Mouse (Mus musculus) embryonic facial prominence, embryonic 11.5 days (tissue): ENCODE results near the gene Ankfn1. TPM values are rescaled to one million over a fixed set of nuclear protein-coding genes. Genes with fewer than 3 reads are reported as not detected.
A peak's percentile ranks its signal among the peaks of the same experiment; 100 is the strongest.

Experiments
- ATAC-seq: fragments of 200-750 bp; cut with Nextera tagmentation; replicated peaks from 2 replicates; pipeline ENCODE4 v1.8.0; 2017; ENCODE audit warnings: low read depth; ENCODE audit not compliant: insufficient number of reproducible peaks, low FRiP score, low TSS enrichment
- DNase-seq: peaks from one replicate; pipeline ENCODE4 v3.0.0-alpha.2; 2015; ENCODE audit warnings: low spot score
- H3K27ac ChIP-seq: fragments of 300-500 bp; sonication (generic); replicated peaks from 2 replicates; pipeline ENCODE4 v1.5.1; 2014; ENCODE audit warnings: mild to moderate bottlenecking, low read depth, low read length, control low read depth
- H3K27me3 ChIP-seq: fragments of 300-500 bp; sonication (generic); 2 replicates; pipeline ENCODE4 v1.6.1; 2014; ENCODE audit warnings: mild to moderate bottlenecking, low read length, moderate library complexity, mixed read lengths; ENCODE audit not compliant: control insufficient read depth, insufficient read depth
- H3K36me3 ChIP-seq: fragments of 300-500 bp; sonication (generic); replicated peaks from 2 replicates; pipeline ENCODE4 v1.6.1; 2014; ENCODE audit warnings: low read depth, mild to moderate bottlenecking, low read length, moderate library complexity, mixed read lengths; ENCODE audit not compliant: control insufficient read depth, insufficient read depth
- H3K4me1 ChIP-seq: fragments of 300-500 bp; sonication (generic); 2 replicates; pipeline ENCODE4 v1.6.1; 2014; ENCODE audit warnings: low read length, mixed read lengths; ENCODE audit not compliant: control insufficient read depth, insufficient read depth
- H3K4me2 ChIP-seq: fragments of 300-500 bp; sonication (generic); 2 replicates; pipeline ENCODE4 v1.6.1; 2014; ENCODE audit warnings: low read depth, mild to moderate bottlenecking, control low read depth, low read length, moderate library complexity
- H3K4me3 ChIP-seq: fragments of 300-500 bp; sonication (generic); 2 replicates; pipeline ENCODE4 v1.5.1; 2014; ENCODE audit warnings: low read depth, low read length, control low read depth
- H3K9ac ChIP-seq: fragments of 300-500 bp; sonication (generic); replicated peaks from 2 replicates; pipeline ENCODE4 v1.6.1; 2014; ENCODE audit warnings: mild to moderate bottlenecking, control low read depth, low read length
- H3K9me3 ChIP-seq: fragments of 300-500 bp; sonication (generic); replicated peaks from 2 replicates; pipeline ENCODE4 v1.6.1; 2016; ENCODE audit warnings: mild to moderate bottlenecking, low read length, inconsistent platforms, mixed read lengths; ENCODE audit not compliant: control insufficient read depth
- WGBS: fragments of 180-500 bp; shearing (Covaris S2); extraction: QIAGEN DNeasy Blood & Tissue Kit; methylation state at CpG from one replicate; pipeline ENCODE4 v1.1.7; 2014; 5-methylcytosine and 5-hydroxymethylcytosine counted together
- polyA plus RNA-seq: library from polyadenylated mRNA; unstranded; fragments of >200 nt; fragmentation: Nextera tagmentation; extraction: Ambion mirVana; gene quantifications from 2 replicates; pipeline ENCODE4 v1.2.1, GENCODE M21; 2014

Gene Ankfn1
- polyA plus RNA-seq, 1 experiment from 2014 or later, result 0.48 TPM

DNA sequence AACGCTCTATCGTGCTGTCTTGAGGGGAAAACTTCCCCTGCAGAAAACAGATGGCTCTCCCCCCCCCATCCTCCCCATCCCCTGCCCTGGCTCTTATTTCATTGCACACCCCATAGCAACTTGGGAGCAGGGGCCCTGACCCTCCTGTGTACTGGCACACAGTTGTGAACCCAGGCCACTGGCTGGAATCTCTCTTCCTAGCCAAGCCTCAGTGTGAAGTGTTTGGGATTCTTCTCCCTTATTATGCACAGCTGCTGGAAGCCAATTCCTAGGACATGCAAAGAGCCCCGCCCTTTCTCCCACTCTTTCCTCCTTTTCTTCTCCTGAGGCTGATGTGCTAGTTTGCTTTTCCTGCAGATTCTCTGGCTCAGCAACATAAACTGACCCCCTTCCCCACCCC lies 1.4 kb downstream of the Ankfn1 start:
- DNase-seq, result no peak
- ATAC-seq, result no peak
- no peak overlapping the region for H3K4me3 ChIP-seq
- no peaks in the 10 kb centered on the region for H3K36me3 ChIP-seq
- H3K4me2 ChIP-seq, result no peak overlapping the region
- no peak overlapping the region for H3K9ac ChIP-seq
- 66% methylated on average over 3 of the region's 3 CpGs for WGBS
- no peaks in the 10 kb centered on the region for H3K9me3 ChIP-seq
- no peaks in the 10 kb centered on the region for H3K27me3 ChIP-seq
- H3K4me1 ChIP-seq, result no peaks in the 10 kb centered on the region
- H3K27ac ChIP-seq, result no peak overlapping the region

DNA sequence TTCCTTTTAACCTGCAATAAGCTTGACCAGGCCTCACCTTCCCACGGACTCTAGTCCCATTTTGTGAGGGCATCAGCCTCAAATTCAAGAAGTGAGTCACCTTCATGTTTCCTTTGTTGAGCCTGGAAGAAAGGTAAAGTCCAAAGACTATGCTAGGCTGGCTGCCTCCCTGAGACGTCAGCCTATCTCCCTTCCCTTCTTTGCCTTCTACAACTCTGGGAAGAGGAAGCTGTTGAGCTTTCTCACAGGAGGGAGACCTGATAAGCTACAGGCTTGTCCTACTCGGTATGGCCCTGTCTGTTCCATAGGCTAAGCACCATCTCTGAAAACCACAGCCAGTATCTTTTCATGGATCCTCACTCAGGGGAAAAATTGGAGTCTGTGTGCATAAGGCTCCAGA lies 2.5 kb downstream of the Ankfn1 start:
- Histone ChIP-seq H3K9ac (no peak overlapping the region), H3K4me3 (no peak overlapping the region), H3K4me1 (no peaks in the 10 kb centered on the region), H3K27ac (no peak overlapping the region), H3K27me3 (no peaks in the 10 kb centered on the region), H3K4me2 (no peak overlapping the region), H3K36me3 (no peaks in the 10 kb centered on the region), H3K9me3 (no peaks in the 10 kb centered on the region)
- no peak for DNase-seq
- ATAC-seq, result no peak
- WGBS, result 81% methylated on average over 3 of the region's 3 CpGs

DNA sequence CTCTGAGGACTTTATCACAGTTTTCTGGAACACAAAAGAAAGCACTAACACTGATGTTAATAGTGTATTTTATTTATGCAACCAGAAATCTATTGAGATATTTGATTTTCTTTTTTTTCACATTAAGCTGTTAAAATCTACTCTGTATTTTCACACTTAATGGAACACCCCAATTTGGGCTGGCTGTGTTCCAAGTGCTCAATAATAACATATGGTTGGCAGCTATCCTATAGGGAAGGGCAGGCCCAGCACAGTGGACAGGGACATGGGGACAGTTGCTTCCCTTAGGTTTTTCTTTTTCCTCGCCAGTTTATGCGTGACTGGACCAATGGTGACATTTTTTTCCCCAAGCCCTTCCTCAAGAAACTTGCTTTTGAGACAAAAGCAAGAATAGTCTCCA lies 4.5 kb downstream of the Ankfn1 start:
- ATAC-seq (no peak), DNase-seq (no peak)
- Histone ChIP-seq H3K36me3 (no peaks in the 10 kb centered on the region), H3K27me3 (no peaks in the 10 kb centered on the region), H3K27ac (no peak overlapping the region), H3K4me1 (no peaks in the 10 kb centered on the region), H3K4me2 (no peak overlapping the region), H3K4me3 (no peak overlapping the region), H3K9me3 (no peaks in the 10 kb centered on the region), H3K9ac (no peak overlapping the region)
- WGBS, result 82% methylated on average over 2 of the region's 2 CpGs

DNA sequence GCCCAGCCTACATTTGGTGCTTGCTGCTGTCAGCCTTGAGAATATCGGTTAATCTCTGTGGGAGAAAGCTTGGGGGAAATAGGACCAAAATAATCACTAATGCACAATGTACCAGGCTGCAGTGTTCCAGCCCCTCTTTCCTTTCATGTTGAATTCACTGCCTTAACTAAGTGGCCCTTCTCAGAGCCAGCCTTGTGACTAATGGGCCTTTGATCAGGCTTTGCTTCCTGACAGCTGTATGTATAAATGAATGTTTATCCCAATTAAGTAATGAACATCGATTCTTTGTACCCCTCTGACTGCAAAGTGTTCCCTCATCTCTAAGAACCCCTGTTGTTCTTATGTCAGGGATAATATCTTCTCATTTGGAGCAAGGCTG lies 11.7 kb downstream of the Ankfn1 start:
- Histone ChIP-seq H3K27ac (no peak overlapping the region), H3K36me3 (no peaks in the 10 kb centered on the region), H3K9ac (no peak overlapping the region), H3K4me3 (no peak overlapping the region), H3K4me1 (no peaks in the 10 kb centered on the region), H3K27me3 (no peaks in the 10 kb centered on the region), H3K9me3 (no peaks in the 10 kb centered on the region), H3K4me2 (no peak overlapping the region)
- ATAC-seq (no peak), DNase-seq (no peak)
- WGBS, result 67% methylated on average over 2 of the region's 2 CpGs

DNA sequence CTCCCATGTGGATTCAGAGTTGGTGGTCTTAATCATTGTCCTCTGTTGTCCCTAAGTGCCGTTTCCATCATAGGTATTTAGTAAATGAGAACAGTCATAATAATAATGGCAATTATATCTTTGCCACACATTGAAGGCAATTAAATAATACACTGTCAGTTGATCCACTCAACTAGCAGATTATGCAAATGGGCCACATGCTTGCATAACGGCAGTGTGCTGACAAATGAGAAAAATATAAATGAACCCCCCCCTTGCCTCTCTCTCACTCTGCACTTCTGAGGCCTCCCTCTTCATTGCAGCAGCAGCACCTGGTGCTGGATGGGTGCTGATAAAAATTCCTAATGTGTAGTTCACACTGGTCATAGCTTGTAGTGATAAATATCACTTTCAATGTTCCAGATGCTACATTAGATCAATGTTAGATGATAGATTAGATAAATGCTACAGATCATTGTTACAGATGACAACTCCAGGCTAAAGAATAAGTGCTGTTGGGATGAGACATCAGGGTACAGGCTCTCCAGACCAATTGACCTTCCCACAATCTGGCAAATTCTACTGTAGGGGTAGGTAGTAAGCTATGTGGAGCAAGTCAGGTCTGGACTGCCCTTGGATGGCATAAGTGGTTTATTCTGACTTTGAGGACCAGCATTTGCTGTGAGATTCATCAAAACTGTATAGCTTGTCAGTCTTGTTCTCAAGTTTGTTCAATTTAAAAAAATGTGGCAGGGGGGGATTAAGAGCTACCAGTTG lies 12.3 kb downstream of the Ankfn1 start:
- no peaks in the 10 kb centered on the region for H3K27me3 ChIP-seq
- H3K27ac ChIP-seq, result no peak overlapping the region
- no peak overlapping the region for H3K9ac ChIP-seq
- H3K9me3 ChIP-seq, result no peaks in the 10 kb centered on the region
- DNase-seq (no peak), ATAC-seq (no peak)
- WGBS, result 61% methylated on average over 2 of the region's 2 CpGs
- no peak overlapping the region for H3K4me2 ChIP-seq
- no peaks in the 10 kb centered on the region for H3K36me3 ChIP-seq
- H3K4me3 ChIP-seq, result no peak overlapping the region
- no peaks in the 10 kb centered on the region for H3K4me1 ChIP-seq

DNA sequence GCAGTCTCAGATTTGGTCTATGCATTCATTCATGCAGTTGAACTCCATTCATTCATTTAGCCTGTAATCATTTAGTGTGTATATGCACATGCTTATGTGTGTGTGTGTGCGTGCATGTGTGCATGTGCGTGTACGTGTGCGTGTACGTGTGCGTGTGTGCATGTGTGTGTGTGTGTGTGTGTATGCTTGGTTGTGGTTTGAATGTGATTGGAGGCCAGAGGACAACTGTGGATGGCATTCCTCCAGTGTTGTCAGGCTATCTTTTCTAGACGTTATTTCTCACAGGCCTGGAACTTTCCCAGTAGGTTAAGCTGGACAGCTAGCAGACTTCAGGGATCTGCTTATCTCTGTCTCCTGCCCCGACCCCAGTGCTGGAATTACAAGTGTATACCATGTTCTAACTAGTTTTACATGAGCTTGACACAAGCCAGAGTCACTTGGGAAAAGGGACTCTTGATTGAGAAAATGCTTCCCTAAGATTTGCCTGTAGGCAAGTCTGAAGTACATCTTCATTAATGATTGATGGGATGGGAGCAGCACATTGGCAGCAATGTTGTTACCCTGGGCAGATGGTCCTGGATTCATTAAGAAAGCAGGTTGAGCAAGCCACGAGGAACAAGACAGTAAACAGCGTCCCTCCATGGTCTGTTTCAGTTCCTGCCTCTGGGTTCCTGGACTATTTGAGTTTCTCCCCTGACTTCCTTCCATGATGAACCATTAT lies 43.3 kb downstream of the Ankfn1 start:
- Histone ChIP-seq H3K27ac (no peak overlapping the region), H3K9me3 (no peaks in the 10 kb centered on the region), H3K36me3 (no peaks in the 10 kb centered on the region), H3K27me3 (no peaks in the 10 kb centered on the region), H3K4me2 (no peak overlapping the region), H3K9ac (no peak overlapping the region), H3K4me1 (no peaks in the 10 kb centered on the region), H3K4me3 (no peak overlapping the region)
- 90% methylated on average over 10 of the region's 10 CpGs for WGBS
- ATAC-seq (no peak), DNase-seq (no peak)

DNA sequence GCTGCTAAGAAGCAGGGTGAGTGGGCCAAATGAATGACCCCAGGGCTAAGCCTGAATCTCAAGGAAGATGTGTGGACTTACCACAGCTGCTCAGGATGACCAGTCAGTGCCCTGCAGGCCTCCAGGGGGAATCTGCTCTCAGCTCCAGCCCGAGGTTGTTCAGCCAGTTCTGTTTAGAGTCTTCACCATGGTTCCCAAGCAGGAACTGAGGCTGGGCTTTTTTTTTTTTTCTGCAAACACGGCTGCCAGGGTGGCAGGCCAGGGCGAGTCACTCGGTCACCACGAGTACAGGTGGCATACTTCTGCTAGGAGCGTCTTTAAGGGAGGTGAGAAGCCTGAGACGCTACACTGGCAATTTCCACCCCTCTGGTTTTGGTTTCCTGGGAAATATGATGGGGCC lies 43.9 kb downstream of the Ankfn1 start:
- H3K27ac ChIP-seq, result no peak overlapping the region

DNA sequence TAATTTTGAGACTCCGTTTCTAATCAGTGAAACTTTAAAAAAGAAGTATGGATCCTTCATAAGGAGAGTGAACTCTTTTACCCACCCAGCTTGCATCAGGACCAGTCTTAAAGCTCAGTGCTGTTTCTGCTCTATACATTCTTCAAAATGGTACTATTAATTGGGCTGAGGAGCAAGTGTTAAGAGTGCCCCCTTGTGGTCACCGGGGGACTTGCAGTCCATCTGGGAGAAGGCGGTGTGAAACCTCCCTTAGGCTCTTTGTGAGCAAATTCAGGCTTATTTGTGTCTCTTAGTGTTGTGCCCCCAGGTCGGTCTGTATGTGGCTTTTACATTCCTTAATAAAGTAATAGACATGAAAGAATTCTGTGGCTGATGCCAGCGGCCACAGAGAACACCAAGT lies 56.6 kb downstream of the Ankfn1 start:
- H3K9me3 ChIP-seq, result no peaks in the 10 kb centered on the region
- no peak overlapping the region for H3K4me3 ChIP-seq
- DNase-seq, result peak; percentile 82
- no peaks in the 10 kb centered on the region for H3K27me3 ChIP-seq
- no peak for ATAC-seq
- H3K36me3 ChIP-seq, result no peaks in the 10 kb centered on the region
- no peak overlapping the region for H3K4me2 ChIP-seq
- H3K9ac ChIP-seq, result no peak overlapping the region
- 19% methylated on average over 5 of the region's 5 CpGs for WGBS
- H3K4me1 ChIP-seq, result no peaks in the 10 kb centered on the region
- H3K27ac ChIP-seq, result no peak overlapping the region

More for the DNA sequence above, 43.9 kb downstream of the Ankfn1 start:
- Histone ChIP-seq H3K36me3 (no peaks in the 10 kb centered on the region), H3K27me3 (no peaks in the 10 kb centered on the region), H3K9ac (no peak overlapping the region), H3K4me1 (no peaks in the 10 kb centered on the region), H3K4me2 (no peak overlapping the region), H3K4me3 (no peak overlapping the region), H3K9me3 (no peaks in the 10 kb centered on the region)
- 79% methylated on average over 7 of the region's 7 CpGs for WGBS
- no peak for ATAC-seq
- DNase-seq, result no peak
